Mouse (Mus musculus): ENCODE results near the gene Hspb1. TPM values are rescaled to one million over a fixed set of nuclear protein-coding genes. Genes with fewer than 3 reads are reported as not detected.
A peak's percentile ranks its signal among the peaks of the same experiment; 100 is the strongest.

The Hspb1 gene
- polyA plus RNA-seq, 1 experiment from 2014 or later = 113 TPM

DNA sequence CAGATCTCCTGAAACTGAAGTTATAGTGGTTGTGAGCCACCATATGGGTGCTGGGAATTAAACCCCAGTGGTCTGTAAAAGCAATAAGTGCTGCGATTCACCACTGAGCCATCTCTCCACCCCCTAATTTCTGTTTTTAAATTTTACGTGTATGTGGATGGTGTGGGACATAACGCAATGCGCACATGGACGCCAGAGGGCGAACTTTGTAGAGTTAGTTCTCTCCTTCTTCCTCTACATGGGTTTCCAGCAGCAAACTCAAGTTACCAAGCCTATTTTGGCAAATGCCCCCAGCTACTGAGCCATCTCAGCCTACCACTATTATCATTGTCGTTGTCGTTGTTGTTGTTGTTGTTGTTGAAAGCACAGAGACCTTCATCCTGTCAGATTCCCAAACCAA lies 10.5 kb upstream of the Hspb1 start:
- Histone ChIP-seq H3K27ac (0 out of 2 replicates have a peak overlapping the region, but pooled peaks have one; percentile 11), H3K4me2 (ENCODE audit: low read length) (peak overlapping the region; percentile 73), H3K27me3 (ENCODE audit: insufficient read depth, low read length) (no peaks in the 10 kb centered on the region), H3K9ac (ENCODE audit: low read depth, low read length) (peak overlapping the region; percentile 49), H3K4me1 (replicated peaks; ENCODE audit: insufficient read depth, low read length) (0 out of 2 replicates have a peak, but pooled peaks cover 8% of the 10 kb centered on the region), H3K4me3 (replicated peaks; ENCODE audit: low read depth, low read length) (peak overlapping the region; percentile 37; the same call in 1 of the 2 replicates), H3K36me3 (ENCODE audit: insufficient read depth, low read length) (no peaks in the 10 kb centered on the region), H3K9me3 (replicated peaks; ENCODE audit: low read length) (no peaks in the 10 kb centered on the region)
- ATAC-seq (replicated peaks; ENCODE audit: low FRiP score, low read depth) (no peak), DNase-seq (ENCODE audit: low spot score) (peak; percentile 82)
- WGBS = 21% methylated on average over 8 of the region's 8 CpGs
- TF ChIP-seq CTCF (IDR thresholded peaks at IDR 0.05; ENCODE audit: low read depth) = peak; percentile 72

- Histone ChIP-seq H3K9ac (ENCODE audit: low read depth, low read length) (peak overlapping the region; percentile 49), H3K4me3 (replicated peaks; ENCODE audit: low read depth, low read length) (peak overlapping the region; percentile 37), H3K4me2 (ENCODE audit: low read length) (peak overlapping the region; percentile 73), H3K9me3 (replicated peaks; ENCODE audit: low read length) (no peaks in the 10 kb centered on the region), H3K27ac (peak overlapping the region; percentile 42; the same call in 1 of the 2 replicates), H3K4me1 (replicated peaks; ENCODE audit: insufficient read depth, low read length) (0 out of 2 replicates have a peak, but pooled peaks cover 8% of the 10 kb centered on the region), H3K27me3 (ENCODE audit: insufficient read depth, low read length) (no peaks in the 10 kb centered on the region), H3K36me3 (ENCODE audit: insufficient read depth, low read length) (no peaks in the 10 kb centered on the region)
- ATAC-seq (replicated peaks; ENCODE audit: low FRiP score, low read depth) (peak; percentile 33), DNase-seq (ENCODE audit: low spot score) (peak; percentile 91)
- under 1% methylated on average over 16 of the region's 16 CpGs for whole genome bisulfite sequencing
- TF ChIP-seq CTCF (IDR thresholded peaks at IDR 0.05; ENCODE audit: low read depth) = peak; percentile 73
Measured at GRCm38 (mm10) chr5:135877831-135878231, 9.9 kb upstream of the Hspb1 start.

- WGBS = 33% methylated on average over 13 of the region's 13 CpGs
- H3K27ac ChIP-seq = no peak overlapping the region
- H3K27me3 ChIP-seq (ENCODE audit: insufficient read depth, low read length) = no peaks in the 10 kb centered on the region
- DNase-seq (ENCODE audit: low spot score) (no peak), ATAC-seq (replicated peaks; ENCODE audit: low FRiP score, low read depth) (no peak)
- no peak for TF ChIP-seq CTCF (IDR thresholded peaks at IDR 0.05; ENCODE audit: low read depth)
- H3K9me3 ChIP-seq (replicated peaks; ENCODE audit: low read length) = no peaks in the 10 kb centered on the region
- no peak overlapping the region for H3K4me3 ChIP-seq (replicated peaks; ENCODE audit: low read depth, low read length)
- H3K4me2 ChIP-seq (ENCODE audit: low read length) = no peak overlapping the region
- H3K9ac ChIP-seq (ENCODE audit: low read depth, low read length) = no peak overlapping the region
- no peaks in the 10 kb centered on the region for H3K36me3 ChIP-seq (ENCODE audit: insufficient read depth, low read length)
- 0 out of 2 replicates have a peak, but pooled peaks cover 8% of the 10 kb centered on the region for H3K4me1 ChIP-seq (replicated peaks; ENCODE audit: insufficient read depth, low read length)
Measured at GRCm38 (mm10) chr5:135879449-135880158, 8.1 kb upstream of the Hspb1 start.

- no peak overlapping the region for H3K4me2 ChIP-seq (ENCODE audit: low read length)
Measured at GRCm38 (mm10) chr5:135884641-135885040, 3.1 kb upstream of the Hspb1 start.

GRCm38 (mm10) chr5:135888405-135889215 lies 891 bp downstream of the Hspb1 start:
- Histone ChIP-seq H3K4me3 (replicated peaks; ENCODE audit: low read depth, low read length) (peak overlapping the region; percentile 38), H3K27ac (no peak overlapping the region), H3K9me3 (replicated peaks; ENCODE audit: low read length) (no peaks in the 10 kb centered on the region), H3K36me3 (ENCODE audit: insufficient read depth, low read length) (no peaks in the 10 kb centered on the region), H3K9ac (ENCODE audit: low read depth, low read length) (peak overlapping the region; percentile 24), H3K4me1 (replicated peaks; ENCODE audit: insufficient read depth, low read length) (0 out of 2 replicates have a peak, but pooled peaks cover 3% of the 10 kb centered on the region), H3K4me2 (ENCODE audit: low read length) (peak overlapping the region; percentile 59), H3K27me3 (ENCODE audit: insufficient read depth, low read length) (no peaks in the 10 kb centered on the region)
- no peak for ATAC-seq (replicated peaks; ENCODE audit: low FRiP score, low read depth)
- WGBS = 2% methylated on average over 30 of the region's 30 CpGs
- DNase-seq (ENCODE audit: low spot score) = no peak
- no peak for TF ChIP-seq CTCF (IDR thresholded peaks at IDR 0.05; ENCODE audit: low read depth)

More at GRCm38 (mm10) chr5:135884641-135885040, 3.1 kb upstream of the Hspb1 start:
- no peak overlapping the region for H3K9ac ChIP-seq (ENCODE audit: low read depth, low read length)
- H3K36me3 ChIP-seq (ENCODE audit: insufficient read depth, low read length) = no peaks in the 10 kb centered on the region
- no peaks in the 10 kb centered on the region for H3K27me3 ChIP-seq (ENCODE audit: insufficient read depth, low read length)
- 69% methylated on average over 6 of the region's 6 CpGs for WGBS
- DNase-seq (ENCODE audit: low spot score) (no peak), ATAC-seq (replicated peaks; ENCODE audit: low FRiP score, low read depth) (no peak)
- no peak for TF ChIP-seq CTCF (IDR thresholded peaks at IDR 0.05; ENCODE audit: low read depth)
- no peak overlapping the region for H3K27ac ChIP-seq
- H3K4me1 ChIP-seq (replicated peaks; ENCODE audit: insufficient read depth, low read length) = 0 out of 2 replicates have a peak, but pooled peaks cover 2% of the 10 kb centered on the region
- H3K9me3 ChIP-seq (replicated peaks; ENCODE audit: low read length) = no peaks in the 10 kb centered on the region
- no peak overlapping the region for H3K4me3 ChIP-seq (replicated peaks; ENCODE audit: low read depth, low read length)

DNA sequence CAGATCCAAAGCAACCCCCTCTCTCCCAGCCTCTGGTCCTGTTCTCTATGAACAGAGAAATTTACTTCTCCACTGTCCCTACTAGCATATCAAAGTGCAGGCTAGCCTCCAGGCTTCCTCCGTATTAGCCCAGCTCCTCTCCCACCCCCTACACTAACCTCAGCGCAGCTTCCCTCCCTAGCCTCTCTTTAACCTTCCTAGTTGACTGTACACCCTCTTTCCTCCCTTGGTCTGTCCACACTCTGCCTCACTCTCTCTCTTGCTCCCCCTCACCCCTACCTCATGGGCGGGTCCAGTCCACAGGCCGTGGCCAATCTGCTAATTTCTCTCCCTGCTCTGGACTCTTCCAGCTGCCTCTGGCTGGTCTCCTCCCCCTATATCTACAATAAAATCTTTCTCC lies 2.6 kb downstream of the Hspb1 start:
- no peak for TF ChIP-seq CTCF (IDR thresholded peaks at IDR 0.05; ENCODE audit: low read depth)
- no peak overlapping the region for H3K4me2 ChIP-seq (ENCODE audit: low read length)
- 0 out of 2 replicates have a peak, but pooled peaks cover 3% of the 10 kb centered on the region for H3K4me1 ChIP-seq (replicated peaks; ENCODE audit: insufficient read depth, low read length)
- no peak overlapping the region for H3K4me3 ChIP-seq (replicated peaks; ENCODE audit: low read depth, low read length)
- H3K27ac ChIP-seq = no peak overlapping the region
- H3K27me3 ChIP-seq (ENCODE audit: insufficient read depth, low read length) = no peaks in the 10 kb centered on the region
- H3K9me3 ChIP-seq (replicated peaks; ENCODE audit: low read length) = no peaks in the 10 kb centered on the region
- ATAC-seq (replicated peaks; ENCODE audit: low FRiP score, low read depth) (no peak), DNase-seq (ENCODE audit: low spot score) (no peak)
- WGBS = 36% methylated on average over 4 of the region's 4 CpGs
- H3K36me3 ChIP-seq (ENCODE audit: insufficient read depth, low read length) = no peaks in the 10 kb centered on the region
- H3K9ac ChIP-seq (ENCODE audit: low read depth, low read length) = no peak overlapping the region

Data from kidney, postnatal 0 days (tissue).